Mouse (Mus musculus): Measurements from ENCODE around the gene Tm4sf5.

- TF ChIP-seq RAD21 (IDR thresholded peaks at IDR 0.05; ENCODE audit: low read depth, low read length) (no peak), CHD1 (IDR thresholded peaks at IDR 0.05; ENCODE audit: low read depth, low read length) (no peak)
Measured at GRCm38 (mm10) chr11:70489684-70490083, 15.4 kb upstream of the Tm4sf5 start.
